Mouse (Mus musculus) embryo, embryonic 9.5 days (tissue): ENCODE measurements at regions not wholly inside any gene's neighbourhood (a gene's known extent, or its start where the extent isn't known, plus 50 kb on each side); places are given as distances from the start of the nearest gene placed in this dataset.

ENCODE experiments used
- DNase-seq: peaks from one replicate; pipeline ENCODE4 v3.0.0-alpha.2; 2017; ENCODE audit errors: extremely low spot score

GRCm38 (mm10) chr2:51448121-51448520, 179.2 kb upstream of the Tas2r134 start:
- DNase-seq = no peak

- no peak for DNase-seq
These were observed 179.7 kb upstream of the Tas2r134 start for GRCm38 (mm10) chr2:51447616-51448015.

- no peak for DNase-seq
These were observed 182.8 kb upstream of the Tas2r134 start for GRCm38 (mm10) chr2:51444386-51445080.

- DNase-seq = no peak
These were observed 183.4 kb upstream of the Tas2r134 start for GRCm38 (mm10) chr2:51443946-51444345.

GRCm38 (mm10) chr2:51439047-51439446, 188.3 kb upstream of the Tas2r134 start:
- DNase-seq = no peak

- DNase-seq = peak; percentile 33
These were observed 190.7 kb upstream of the Tas2r134 start for GRCm38 (mm10) chr2:51436590-51436989.

- DNase-seq = no peak
These were observed 195.7 kb upstream of the Tas2r134 start for GRCm38 (mm10) chr2:51431564-51431963.

- no peak for DNase-seq
These were observed 197.6 kb upstream of the Tas2r134 start for GRCm38 (mm10) chr2:51429716-51430115.

GRCm38 (mm10) chr2:51422442-51422841, 204.9 kb upstream of the Tas2r134 start:
- peak; percentile 61 for DNase-seq

- no peak for DNase-seq
These were observed 209.2 kb upstream of the Tas2r134 start for GRCm38 (mm10) chr2:51417908-51418690.

- DNase-seq = no peak
These were observed 238.9 kb upstream of the Tas2r134 start for GRCm38 (mm10) chr2:51388390-51388789.

GRCm38 (mm10) chr2:51387136-51387535, 238.2 kb upstream of the Rnd3 start:
- DNase-seq = no peak

- no peak for DNase-seq
These were observed 227.7 kb upstream of the Rnd3 start for GRCm38 (mm10) chr2:51376597-51376996.

- no peak for DNase-seq
These were observed 225.7 kb upstream of the Rnd3 start for GRCm38 (mm10) chr2:51374636-51375035.

- DNase-seq = no peak
These were observed 223.9 kb upstream of the Rnd3 start for GRCm38 (mm10) chr2:51372771-51373170.

GRCm38 (mm10) chr2:51362825-51363616, 214.1 kb upstream of the Rnd3 start:
- no peak for DNase-seq

GRCm38 (mm10) chr2:51355281-51355680, 206.4 kb upstream of the Rnd3 start:
- no peak for DNase-seq

- no peak for DNase-seq
These were observed 205.9 kb upstream of the Rnd3 start for GRCm38 (mm10) chr2:51354800-51355199.

GRCm38 (mm10) chr2:51349614-51350013, 200.7 kb upstream of the Rnd3 start:
- DNase-seq = no peak

GRCm38 (mm10) chr2:51348774-51349173, 199.9 kb upstream of the Rnd3 start:
- DNase-seq = no peak

- no peak for DNase-seq
These were observed 198.2 kb upstream of the Rnd3 start for GRCm38 (mm10) chr2:51347086-51347485.

- no peak for DNase-seq
These were observed 193.5 kb upstream of the Rnd3 start for GRCm38 (mm10) chr2:51342421-51342820.
